Mouse (Mus musculus) kidney, adult 11 months (tissue): Measurements from ENCODE around the gene Zscan12.

ENCODE experiments used
- DNase-seq: peaks from one replicate; pipeline ENCODE4 v3.0.0; 2022

The Zscan12 gene

DNA sequence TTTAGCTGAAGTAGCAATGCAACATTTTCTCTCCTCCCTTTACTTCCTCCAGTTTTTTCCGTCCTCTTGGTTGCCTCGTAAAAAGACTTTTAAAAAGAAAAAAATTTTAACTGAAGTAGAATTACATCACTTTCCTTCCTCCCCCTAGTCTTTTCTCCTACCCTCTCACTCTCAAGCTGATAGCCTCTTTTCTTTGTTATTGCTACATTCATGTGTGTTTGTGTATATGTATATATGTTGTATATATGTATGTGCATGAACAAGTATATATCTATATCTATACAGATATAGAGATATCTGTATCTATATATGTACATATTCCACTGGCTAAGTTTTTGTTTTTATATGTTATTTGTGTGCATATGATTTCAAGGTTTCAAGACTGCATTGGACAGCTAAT, 40.2 kb downstream of the Zscan12 start:
- no peak for DNase-seq

GRCm38 (mm10) chr13:21407341-21407740, 44.7 kb downstream of the Zscan12 start:
- no peak for DNase-seq

DNA sequence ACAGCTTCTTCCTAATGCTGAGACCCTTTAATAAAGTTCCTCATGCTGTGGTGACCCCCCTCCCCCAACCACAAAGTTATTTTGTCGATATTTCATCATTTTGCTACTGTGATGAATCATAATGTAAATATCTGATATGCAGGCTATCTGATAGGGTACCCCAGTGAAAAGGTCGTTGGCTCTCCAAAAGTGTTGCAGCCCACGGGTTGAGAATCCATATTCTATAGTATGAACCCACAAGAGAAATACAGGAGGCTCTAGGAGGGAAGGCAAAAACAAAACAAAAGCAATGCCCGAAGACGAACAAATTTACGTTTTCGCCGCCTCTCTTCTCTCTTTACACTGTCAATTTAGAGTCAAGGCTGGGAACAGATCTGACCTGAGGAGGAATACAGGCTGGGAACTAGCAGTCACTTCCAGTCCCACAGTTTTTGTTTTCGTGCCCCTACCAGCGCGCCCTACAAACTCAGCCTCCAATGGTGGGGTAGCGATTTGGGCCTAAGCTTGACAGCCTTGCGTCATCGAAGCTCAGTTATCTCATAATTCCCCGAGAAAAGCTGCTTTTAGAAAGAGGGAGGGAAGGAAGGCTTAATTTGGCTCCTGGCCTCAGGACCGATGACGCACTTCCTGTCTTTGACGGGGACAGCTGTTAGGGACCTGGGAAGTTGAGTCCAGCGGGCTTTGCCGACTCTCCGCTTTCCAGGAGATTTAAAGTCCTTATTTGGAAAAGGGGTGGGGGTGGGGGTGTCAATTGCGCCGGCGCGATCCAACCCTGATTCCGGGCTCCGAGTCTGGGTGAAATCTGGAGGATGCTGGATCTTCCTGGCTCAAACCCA, 45.6 kb downstream of the Zscan12 start:
- DNase-seq: peak; percentile 85

DNA sequence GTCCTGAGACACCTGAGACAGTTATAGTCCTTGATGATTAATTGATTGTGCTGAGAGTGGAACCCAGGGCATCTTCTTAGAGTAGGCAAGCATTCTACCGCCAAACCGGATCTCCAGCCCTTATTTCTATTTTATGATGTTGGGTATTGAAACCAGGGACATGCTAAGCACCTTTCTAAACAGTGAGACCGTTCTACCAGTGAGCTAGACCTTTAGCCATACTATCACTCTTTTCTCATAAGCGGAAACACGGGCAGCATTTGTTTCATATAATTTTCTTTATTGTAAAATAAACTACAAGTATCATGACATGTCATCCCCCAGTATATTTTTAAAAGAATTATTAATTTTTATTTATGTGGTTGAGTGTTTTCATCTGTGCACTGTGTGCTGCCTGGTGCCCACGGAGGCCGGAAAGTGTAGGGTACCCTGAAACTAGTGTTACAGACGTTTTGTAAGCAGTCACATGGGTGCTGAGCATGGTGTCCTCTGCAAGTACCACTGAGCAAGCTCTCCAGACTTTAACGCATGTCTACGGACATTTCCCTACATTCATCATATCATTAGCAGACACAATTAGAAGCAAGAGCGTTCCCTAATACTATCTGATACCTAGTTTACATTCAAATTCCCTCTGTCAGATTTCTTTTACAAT, 46.3 kb downstream of the Zscan12 start:
- no peak for DNase-seq

DNA sequence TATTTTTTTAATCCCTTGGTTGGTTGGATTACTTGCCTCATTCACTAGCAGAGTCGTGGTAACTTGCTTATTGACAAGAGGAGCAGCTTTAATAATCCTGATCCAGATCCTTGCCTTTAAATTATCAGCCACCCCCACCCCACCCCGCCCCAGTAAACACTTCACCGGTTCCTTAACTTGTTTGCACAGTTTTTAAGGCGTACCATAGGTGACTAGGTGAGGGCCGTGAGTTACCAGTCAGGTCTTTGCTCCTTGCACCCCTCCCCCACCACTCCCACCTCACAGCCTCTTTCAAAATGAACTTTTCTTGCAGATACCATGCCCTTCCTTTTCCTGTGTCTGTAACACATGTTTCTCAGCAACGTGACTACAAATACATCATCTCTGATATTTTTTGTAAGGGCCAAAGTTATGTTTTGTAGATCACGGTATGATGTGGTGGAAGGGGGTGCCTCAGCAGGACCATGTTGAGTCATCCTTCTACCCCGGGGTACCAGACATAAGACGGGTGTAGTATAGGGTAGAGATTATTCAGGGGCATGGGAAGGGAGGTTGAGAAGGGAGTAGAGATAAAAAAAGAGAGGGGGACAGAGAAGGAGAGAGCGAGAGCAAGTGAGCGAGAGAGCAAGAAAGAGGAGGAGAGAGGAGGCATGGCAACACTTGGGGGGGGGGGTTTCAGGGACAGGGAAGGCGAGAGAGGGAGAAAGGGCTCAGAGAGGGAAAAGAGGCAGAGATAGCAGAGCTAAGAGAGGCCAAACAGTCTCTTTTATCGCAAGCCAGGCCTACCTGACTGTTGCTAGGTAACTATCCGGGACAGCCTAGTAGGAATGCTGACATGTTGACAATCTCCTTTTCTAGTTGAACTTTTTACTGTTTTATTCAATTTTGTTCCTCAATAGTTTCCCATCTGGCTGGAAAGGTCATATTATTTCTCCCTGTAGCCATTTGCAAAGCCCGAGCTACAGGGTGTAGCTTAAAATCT, 51.9 kb downstream of the Zscan12 start:
- no peak for DNase-seq

- no peak for DNase-seq
Measured at GRCm38 (mm10) chr13:21415266-21415665, 52.6 kb downstream of the Zscan12 start.

DNA sequence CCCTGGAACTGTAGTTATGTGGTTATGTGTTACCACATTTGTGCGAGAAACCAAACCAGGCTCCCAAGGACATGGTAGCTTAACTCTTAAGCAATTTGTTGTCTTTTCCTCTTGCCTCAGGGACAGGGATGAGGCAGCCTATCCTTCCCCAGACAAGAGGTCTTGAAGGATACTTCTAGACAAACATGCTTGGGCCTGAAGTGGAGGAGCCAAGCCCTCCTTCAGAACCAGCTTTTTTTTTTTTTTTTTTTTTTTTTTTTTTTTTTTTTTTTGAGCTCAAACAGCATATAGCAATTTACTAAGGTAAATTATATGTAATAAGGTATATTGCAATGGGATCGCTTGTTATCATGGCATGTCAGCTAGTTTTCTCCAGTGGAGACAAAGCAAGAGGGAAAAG, 53.1 kb downstream of the Zscan12 start:
- no peak for DNase-seq

GRCm38 (mm10) chr13:21417298-21418010, 54.8 kb downstream of the Zscan12 start:
- DNase-seq: no peak

DNA sequence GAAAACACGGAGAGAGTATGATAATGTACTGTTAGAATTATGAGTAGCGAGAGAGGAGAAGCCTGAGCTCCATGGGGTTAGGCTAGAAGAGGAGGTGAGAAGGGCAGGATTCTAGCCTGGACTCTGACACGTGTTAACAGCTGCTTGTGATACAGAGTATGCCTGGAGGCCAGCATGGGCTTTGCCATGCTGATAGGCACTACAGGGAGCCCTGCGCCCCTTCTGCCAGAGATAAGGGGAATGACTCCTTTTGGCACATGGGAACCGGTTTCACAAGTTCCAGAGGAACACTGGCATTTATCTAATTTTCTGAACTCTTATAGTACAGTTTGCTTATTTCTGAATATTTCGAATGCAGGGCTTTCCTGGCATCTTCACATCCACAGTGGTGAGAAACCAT, 56.2 kb downstream of the Zscan12 start:
- no peak for DNase-seq
